Mouse (Mus musculus) heart, postnatal 0 days (tissue): ENCODE measurements around the gene Col13a1.

Source experiments
- CTCF ChIP-seq: IDR thresholded peaks from 2 replicates; pipeline ENCODE4 v1.5.1; 2016; ENCODE audit warnings: antibody characterized with exemption, control low read depth, low read depth
- EP300 ChIP-seq: IDR thresholded peaks from 2 replicates; pipeline ENCODE4 v1.6.1; 2016; ENCODE audit warnings: antibody characterized with exemption, low read depth

DNA sequence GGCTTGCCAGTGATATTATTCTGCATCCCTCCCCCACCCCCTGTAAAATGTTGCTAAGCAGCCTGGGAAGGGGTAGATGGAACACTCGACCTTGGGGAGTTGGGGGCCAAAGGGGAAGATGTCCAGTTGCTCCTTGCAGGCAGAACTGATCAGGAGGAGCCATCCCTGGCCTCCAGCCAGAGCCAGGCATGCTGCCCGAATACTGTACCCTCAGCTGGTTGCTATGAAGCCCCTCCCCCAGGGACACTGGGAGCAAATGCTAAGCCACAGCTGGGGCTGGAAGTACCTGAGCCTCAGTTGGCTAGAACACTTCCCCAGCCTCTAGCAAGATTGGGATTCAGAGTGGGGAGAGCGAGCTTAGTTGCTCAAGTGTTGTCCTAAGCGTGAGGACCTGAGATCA is 6.9 kb downstream of the Col13a1 start:
- TF ChIP-seq CTCF = no peak
- no peak for TF ChIP-seq EP300
